Mouse (Mus musculus) bone marrow, adult 2 months (tissue): ENCODE results near the gene Kdm1b.

Experiments
- CTCF ChIP-seq: fragments of 200-500 bp; IDR thresholded peaks from 2 replicates; pipeline ENCODE4 v1.5.1; 2011; ENCODE audit warnings: low read length, control low read depth; ENCODE audit not compliant: control insufficient read depth, insufficient read depth
- POLR2A ChIP-seq: fragments of 200-500 bp; IDR thresholded peaks from 2 replicates; pipeline ENCODE4 v1.6.1; 2011; ENCODE audit warnings: low read depth, mild to moderate bottlenecking, control low read depth, low read length, borderline replicate concordance; ENCODE audit not compliant: control insufficient read depth

- TF ChIP-seq CTCF (no peak), POLR2A (no peak)
Measured at GRCm38 (mm10) chr13:47070329-47071080, 27.2 kb downstream of the Kdm1b start.
